10 mouse cellular contexts compared by ENCODE assay signal in genomic region chr1:89547525-89548504, GRCm38 (mm10).
DNase-seq lines count a peak whose midpoint lies in the region; ATAC-seq and TF ChIP-seq lines count a peak whose summit lies in the region.
"Had no signal": no experiment of that assay in that cellular context is flagged by ENCODE, and none has a peak within 500 bp of the region (broad histone marks: within the 10 kb centered on the region; RNA-seq: fewer than 3 reads in every experiment).

No protein-coding gene starts in this region.

- ATAC-seq in neural tube, embryonic 11.5 days (ENCODE audit: insufficient read depth, low FRiP score, low TSS enrichment): no peak
- ATAC-seq in hindbrain, postnatal 0 days: 0 out of 2 replicates have a peak, but pooled peaks have one; percentile 46
- ATAC-seq in neural tube, embryonic 14.5 days (ENCODE audit: low read depth): no peak

- no peaks in the 10 kb centered on the region for H3K27me3 ChIP-seq in neural tube, embryonic 11.5 days (ENCODE audit: control insufficient read depth, insufficient read depth, low read length)
- no peaks in the 10 kb centered on the region for H3K27me3 ChIP-seq in hindbrain, postnatal 0 days (ENCODE audit: insufficient read depth, low read length)
- H3K27me3 ChIP-seq in neural tube, embryonic 14.5 days (ENCODE audit: control insufficient read depth, insufficient read depth, low read length): no peaks in the 10 kb centered on the region
- H3K27me3 ChIP-seq: heart, embryonic 12.5 days had no signal

- no peak overlapping the region for H3K4me3 ChIP-seq in neural tube, embryonic 11.5 days (ENCODE audit: low read depth, low read length)
- H3K4me3 ChIP-seq in hindbrain, postnatal 0 days (ENCODE audit: low read length): no peak overlapping the region
- no peak overlapping the region for H3K4me3 ChIP-seq in neural tube, embryonic 14.5 days (ENCODE audit: low read depth, low read length)
- H3K4me3 ChIP-seq: heart, embryonic 12.5 days had no signal

- peaks cover 30% of the 10 kb centered on the region for H3K4me1 ChIP-seq in neural tube, embryonic 11.5 days (ENCODE audit: control insufficient read depth, insufficient read depth, low read length)
- H3K4me1 ChIP-seq in hindbrain, postnatal 0 days (ENCODE audit: insufficient read depth, low read length): peaks cover 37% of the 10 kb centered on the region
- H3K4me1 ChIP-seq in neural tube, embryonic 14.5 days (ENCODE audit: control insufficient read depth, insufficient read depth, low read length): peaks cover 48% of the 10 kb centered on the region

- H3K36me3 ChIP-seq in neural tube, embryonic 11.5 days (ENCODE audit: control insufficient read depth, insufficient read depth, low read length): no peaks in the 10 kb centered on the region
- no peaks in the 10 kb centered on the region for H3K36me3 ChIP-seq in hindbrain, postnatal 0 days (ENCODE audit: insufficient read depth, low read length)
- no peaks in the 10 kb centered on the region for H3K36me3 ChIP-seq in neural tube, embryonic 14.5 days (ENCODE audit: control insufficient read depth, insufficient read depth, low read length)
- H3K36me3 ChIP-seq: heart, embryonic 12.5 days had no signal

- intact Hi-C loops in heart, postnatal 14 days (cut with DNase I): no loop called here

- H3K4me2 ChIP-seq in neural tube, embryonic 11.5 days (ENCODE audit: low read depth): no peak overlapping the region
- no peak overlapping the region for H3K4me2 ChIP-seq in hindbrain, postnatal 0 days (ENCODE audit: low read depth, low read length)
- H3K4me2 ChIP-seq in neural tube, embryonic 14.5 days (ENCODE audit: low read depth, low read length): no peak overlapping the region
- H3K4me2 ChIP-seq: heart, embryonic 12.5 days had no signal

- H3K9me3 ChIP-seq in neural tube, embryonic 11.5 days (ENCODE audit: control insufficient read depth, low read length): no peaks in the 10 kb centered on the region
- H3K9me3 ChIP-seq in hindbrain, postnatal 0 days (ENCODE audit: low read length): no peaks in the 10 kb centered on the region
- no peaks in the 10 kb centered on the region for H3K9me3 ChIP-seq in neural tube, embryonic 14.5 days (ENCODE audit: control insufficient read depth, low read length)
- H3K9me3 ChIP-seq: heart, embryonic 12.5 days had no signal

- H3K9ac ChIP-seq in neural tube, embryonic 11.5 days (ENCODE audit: low read length): no peak overlapping the region
- no peak overlapping the region; the same call in 1 of the 2 replicates for H3K9ac ChIP-seq in hindbrain, postnatal 0 days (replicated peaks; ENCODE audit: low read length)
- H3K9ac ChIP-seq in neural tube, embryonic 14.5 days (replicated peaks; ENCODE audit: low read depth, low read length): no peak overlapping the region
- H3K9ac ChIP-seq: heart, embryonic 12.5 days had no signal

- DNase-seq in cerebellum, postnatal 10 days: peak; percentile 55 to 68
- DNase-seq in cerebellum, adult 9-10 months: no peak
- peak; percentile 37 for DNase-seq in neural tube, embryonic 11.5 days (ENCODE audit: low spot score)
- no peak for DNase-seq in neural tube, embryonic 10.5 days (ENCODE audit: extremely low spot score, low spot score)
- DNase-seq in hindbrain, postnatal 0 days (ENCODE audit: low spot score): peak; percentile 46
- no peak for DNase-seq in heart, postnatal 14 days
- no peak for DNase-seq in frontal cortex, postnatal 36 days (ENCODE audit: low spot score in 2 of 2)
- DNase-seq: kidney, adult 2 months had no signal

- WGBS in neural tube, embryonic 11.5 days: 48% methylated on average over 18 of the region's 18 CpGs
- WGBS in hindbrain, postnatal 0 days: 32% methylated on average over 18 of the region's 18 CpGs
- WGBS in neural tube, embryonic 14.5 days: 38% methylated on average over 18 of the region's 18 CpGs

- TF ChIP-seq CTCF in hindbrain, postnatal 0 days (IDR thresholded peaks at IDR 0.05; ENCODE audit: low read depth): no peak

- H3K27ac ChIP-seq in neural tube, embryonic 11.5 days (ENCODE audit: low read depth, low read length): 0 out of 2 replicates have a peak overlapping the region, but pooled peaks have one; percentile 23
- peak overlapping the region; percentile 45 for H3K27ac ChIP-seq in hindbrain, postnatal 0 days
- H3K27ac ChIP-seq in neural tube, embryonic 14.5 days (ENCODE audit: low read depth, low read length): peak overlapping the region; percentile 58

Comparison
In these comparisons a context has a peak if more than half of its experiments do, and no peak if none do; other contexts are left out.
1. DNase-seq: peak in cerebellum, postnatal 10 days (2 of 2), neural tube, embryonic 11.5 days (single experiment) and hindbrain, postnatal 0 days (single experiment); none in cerebellum, adult 9-10 months (single experiment), neural tube, embryonic 10.5 days (single experiment), heart, postnatal 14 days (0 of 2) and frontal cortex, postnatal 36 days (0 of 2).
2. Peak in every context shown above with its lines, with median percentiles within 50 percentile points of each other: H3K27ac ChIP-seq.